Mouse (Mus musculus) lung, postnatal 4 days (tissue): Measurements from ENCODE around the gene Prdm12.

Source experiments
- DNase-seq, 2 experiments: peaks; one replicate each; pipeline ENCODE4 v3.0.0; 2021

The Prdm12 gene

DNA sequence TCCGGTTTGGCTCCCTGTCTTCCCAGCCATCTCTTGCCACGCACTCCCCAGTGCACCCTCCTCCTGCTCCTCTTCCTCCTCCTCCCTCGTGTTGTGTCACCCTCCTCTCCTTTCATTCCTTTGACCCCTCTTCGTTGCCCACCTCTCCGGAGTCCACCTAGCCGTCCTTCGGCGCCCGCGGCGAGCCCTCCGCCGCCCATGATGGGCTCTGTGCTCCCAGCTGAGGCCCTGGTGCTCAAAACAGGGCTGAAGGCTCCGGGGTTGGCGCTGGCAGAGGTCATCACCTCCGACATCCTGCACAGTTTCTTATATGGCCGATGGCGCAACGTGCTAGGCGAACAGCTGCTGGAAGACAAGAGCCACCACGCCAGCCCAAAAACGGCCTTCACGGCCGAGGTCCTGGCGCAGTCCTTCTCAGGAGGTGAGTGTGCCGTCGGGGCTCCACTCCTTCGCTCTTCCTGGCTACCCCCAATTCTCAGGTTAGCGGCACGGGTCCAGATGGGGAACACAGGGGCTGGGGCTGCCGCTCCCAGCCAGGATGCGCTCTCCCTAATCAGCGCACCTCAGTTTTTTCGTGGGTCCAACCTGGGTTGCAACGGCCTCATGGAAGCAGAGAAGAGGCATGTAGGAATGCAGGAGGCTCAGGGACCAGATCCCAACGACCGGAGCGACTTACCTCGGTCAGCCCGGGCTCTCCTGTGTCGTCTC lies at the start of gene Prdm12:
Prdm12 (plus strand) TSS at position 137 of the 708 bp plus-strand sequence.
- no peak for DNase-seq

GRCm38 (mm10) chr2:31591799-31592484 lies 47.9 kb upstream of the Prdm12 start:
- no peak for DNase-seq

DNA sequence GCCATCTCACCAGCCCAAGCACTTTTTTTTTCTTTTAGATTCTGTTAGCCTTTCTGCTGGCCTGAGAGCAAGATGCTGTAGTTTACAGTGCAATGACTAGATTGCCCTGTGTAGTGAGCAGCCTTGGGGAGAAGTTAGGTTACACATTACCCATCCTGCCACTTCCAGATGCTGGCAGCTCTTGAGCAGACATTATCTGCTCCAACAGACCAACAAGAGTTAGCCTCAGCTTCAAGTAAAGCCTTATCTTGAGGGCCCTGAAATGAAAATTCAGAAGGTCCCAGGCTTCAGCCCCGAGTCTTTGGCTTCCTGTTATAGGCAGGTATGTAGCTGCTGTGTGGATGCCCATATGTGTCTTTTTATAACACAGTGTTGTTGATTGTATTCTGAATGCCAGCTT lies 32.3 kb upstream of the Prdm12 start:
- DNase-seq, result no peak

DNA sequence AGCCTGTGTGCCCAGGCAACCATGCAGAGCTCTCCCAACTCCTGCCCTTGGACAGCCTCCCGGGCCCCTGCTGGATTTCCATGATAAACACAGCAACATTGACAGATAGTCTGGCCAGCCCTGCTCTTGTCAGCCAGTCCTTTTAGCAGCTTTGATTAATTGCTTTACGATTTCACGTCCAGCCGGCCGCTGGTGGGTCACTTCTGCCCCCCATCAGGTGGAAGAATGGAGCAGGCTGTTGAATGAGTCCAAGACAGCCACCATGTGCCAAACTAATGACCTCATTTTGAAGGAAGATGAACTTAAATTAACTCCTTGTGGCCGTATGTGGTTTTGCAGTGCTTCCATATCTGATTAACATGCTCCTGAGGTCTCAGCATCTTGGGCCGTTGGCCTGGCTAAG lies 30.0 kb upstream of the Prdm12 start:
- no peak for DNase-seq

DNA sequence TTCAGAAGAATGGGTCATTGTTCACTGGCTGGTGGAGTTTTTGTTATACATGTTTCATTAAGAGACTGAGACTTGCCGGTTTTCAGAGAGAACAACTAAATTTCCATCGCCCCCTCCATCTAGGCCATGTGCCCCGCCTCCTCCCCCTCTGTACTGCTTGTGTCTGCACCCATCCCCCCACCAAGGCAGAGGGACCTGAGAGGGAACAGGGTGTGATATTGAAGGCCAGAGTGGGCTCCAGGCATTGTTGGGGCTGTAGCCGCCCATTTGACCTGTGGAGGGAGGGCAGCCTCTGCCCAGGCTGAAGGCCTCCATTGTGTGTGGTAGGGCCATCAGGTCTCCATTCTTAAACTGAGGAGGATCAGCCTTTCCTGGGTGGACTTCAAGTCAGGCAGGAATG lies 28.9 kb upstream of the Prdm12 start:
- no peak for DNase-seq

DNA sequence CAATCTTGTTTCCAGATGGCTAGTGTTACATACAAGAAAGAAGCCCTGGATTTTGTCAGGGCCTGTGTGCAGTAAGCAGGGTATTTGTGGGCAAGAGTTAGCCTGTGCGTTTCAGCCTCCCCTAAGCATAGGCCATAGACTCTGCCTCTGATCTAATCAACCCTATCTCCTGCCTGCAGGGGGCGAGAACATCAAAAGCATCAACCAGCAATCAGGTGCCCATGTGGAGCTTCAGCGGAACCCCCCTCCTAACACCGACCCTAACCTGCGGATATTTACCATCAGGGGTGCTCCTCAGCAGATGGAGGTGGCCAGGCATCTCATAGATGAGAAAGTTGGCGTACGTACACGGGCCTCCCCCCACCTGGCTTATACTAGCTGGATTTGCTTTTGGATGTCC lies 28.4 kb upstream of the Prdm12 start:
- no peak for DNase-seq

- DNase-seq, result no peak
These were observed 27.2 kb upstream of the Prdm12 start for GRCm38 (mm10) chr2:31612627-31613026.

GRCm38 (mm10) chr2:31613781-31614180 lies 26.1 kb upstream of the Prdm12 start:
- DNase-seq, result no peak

DNA sequence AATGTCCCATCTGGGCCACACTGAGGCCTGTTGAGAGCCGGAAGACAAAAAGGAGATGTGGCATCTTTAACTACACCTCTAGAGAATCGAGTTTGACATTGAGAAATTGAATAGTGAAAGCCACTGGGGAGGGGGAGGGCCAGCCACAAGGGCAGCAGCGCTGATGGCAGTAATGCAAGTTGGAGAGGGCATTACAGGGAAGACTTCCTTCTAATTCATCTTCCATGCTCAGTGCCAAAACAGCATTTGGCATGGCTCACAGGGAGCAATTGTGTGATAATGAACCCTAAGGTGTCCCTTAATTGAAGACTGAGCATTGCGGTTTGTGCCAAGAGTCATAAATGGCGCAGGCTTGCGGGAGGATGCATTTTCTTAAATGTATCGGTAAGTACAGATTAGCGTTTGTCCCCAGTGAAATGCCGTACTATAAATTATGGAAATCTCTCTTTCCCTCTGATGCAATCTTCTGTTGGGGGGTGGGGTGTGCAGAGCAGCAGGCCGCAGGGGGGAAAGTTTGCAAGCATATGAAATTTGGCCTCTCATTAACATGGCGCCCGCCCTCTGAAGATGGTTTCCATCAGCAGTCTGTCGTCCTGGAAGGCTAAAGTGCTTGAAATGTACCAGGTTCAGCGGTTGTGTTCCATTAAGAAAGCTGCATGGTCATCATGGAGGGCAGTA lies 21.2 kb upstream of the Prdm12 start:
- no peak for DNase-seq

GRCm38 (mm10) chr2:31619208-31619607 lies 20.6 kb upstream of the Prdm12 start:
- DNase-seq, result no peak

DNA sequence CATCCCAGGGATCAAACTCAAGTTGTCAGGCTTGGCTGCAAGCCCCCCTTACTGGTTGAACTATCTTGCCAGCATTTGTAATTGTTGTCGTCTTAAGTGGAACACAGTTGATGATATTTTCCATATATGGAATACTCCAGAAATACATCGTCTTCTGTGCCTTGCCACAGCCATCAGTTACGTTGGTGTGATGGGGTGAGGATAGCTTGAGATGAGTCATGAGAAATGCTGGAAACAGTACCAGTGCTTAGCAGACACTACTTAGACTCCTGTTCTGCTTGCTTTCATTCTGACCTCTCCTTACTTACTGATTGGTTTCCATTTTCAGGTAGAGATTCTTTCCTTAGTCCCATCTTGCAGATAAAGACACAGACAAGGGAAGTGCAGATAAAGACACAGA lies 6.3 kb upstream of the Prdm12 start:
- DNase-seq, result no peak

DNA sequence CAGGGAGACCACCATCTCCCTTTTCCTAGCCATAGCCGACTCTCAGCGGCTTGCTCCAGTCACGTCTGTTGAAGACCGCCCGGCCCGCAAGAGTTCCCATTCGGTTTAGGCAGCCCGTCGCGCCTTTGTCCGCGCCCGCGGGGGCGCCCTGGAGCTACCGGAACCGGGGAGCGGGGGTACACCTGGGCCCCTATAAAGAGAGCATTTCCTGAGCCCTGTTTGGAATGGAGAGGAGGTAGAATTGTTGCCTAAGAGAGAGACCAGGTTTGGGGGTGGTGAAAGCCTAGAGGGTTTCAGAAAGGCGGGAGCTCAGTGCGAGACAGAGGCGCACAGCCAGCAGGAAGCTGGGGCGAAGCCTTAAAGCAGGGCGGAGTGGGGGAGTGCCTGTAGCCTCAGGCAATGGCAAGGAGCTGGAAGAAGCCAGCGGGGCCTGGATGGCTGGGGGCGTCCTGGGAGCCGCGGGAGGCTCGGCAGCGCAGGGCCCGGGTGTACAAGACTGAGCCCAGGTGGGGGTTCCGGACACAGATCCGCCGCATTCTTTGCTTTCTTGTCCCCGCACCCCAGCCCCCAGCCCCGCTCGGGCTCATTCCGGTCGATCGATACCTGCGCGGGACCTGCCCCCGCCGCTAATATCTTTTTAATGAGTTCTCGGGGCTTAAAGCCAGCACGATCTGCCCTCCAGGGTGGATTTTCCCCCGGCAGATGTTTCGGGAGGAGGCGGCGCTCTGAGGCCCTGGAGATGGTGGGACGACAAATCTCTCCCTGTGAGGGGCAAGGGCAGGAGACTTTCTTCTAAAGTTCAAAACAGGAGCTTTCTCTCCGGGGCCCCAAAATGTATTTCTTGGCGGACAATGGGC lies 4.3 kb upstream of the Prdm12 start:
- DNase-seq, result no peak

GRCm38 (mm10) chr2:31636138-31636741 lies 3.6 kb upstream of the Prdm12 start:
- no peak for DNase-seq

- DNase-seq, result no peak
These were observed 3.1 kb upstream of the Prdm12 start for GRCm38 (mm10) chr2:31636742-31637141.

DNA sequence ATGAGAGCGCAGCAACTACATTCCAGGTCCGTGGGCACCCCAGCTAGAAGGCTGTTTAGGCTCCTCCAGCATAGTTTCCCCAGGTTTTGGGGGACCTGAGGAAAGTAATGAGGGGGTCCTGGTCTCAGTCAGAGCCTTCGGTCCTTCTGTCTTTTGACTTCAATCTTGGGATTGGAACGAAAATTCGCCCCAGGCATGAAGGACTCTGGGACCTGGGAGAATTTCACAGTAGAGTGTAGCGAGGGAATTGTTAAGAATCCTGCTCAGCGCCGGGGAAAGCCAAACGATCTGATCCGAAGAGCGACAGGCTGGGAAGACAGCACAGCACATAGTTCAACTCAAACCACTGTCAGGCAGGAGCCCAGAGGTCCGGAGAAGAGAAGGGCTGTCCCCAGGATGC lies 2.5 kb upstream of the Prdm12 start:
- DNase-seq, result no peak

- peak; percentile 52 to 57 for DNase-seq
These were observed 2.0 kb upstream of the Prdm12 start for GRCm38 (mm10) chr2:31637807-31638206.

GRCm38 (mm10) chr2:31638581-31639465 lies 1.0 kb upstream of the Prdm12 start:
- no peak for DNase-seq

DNA sequence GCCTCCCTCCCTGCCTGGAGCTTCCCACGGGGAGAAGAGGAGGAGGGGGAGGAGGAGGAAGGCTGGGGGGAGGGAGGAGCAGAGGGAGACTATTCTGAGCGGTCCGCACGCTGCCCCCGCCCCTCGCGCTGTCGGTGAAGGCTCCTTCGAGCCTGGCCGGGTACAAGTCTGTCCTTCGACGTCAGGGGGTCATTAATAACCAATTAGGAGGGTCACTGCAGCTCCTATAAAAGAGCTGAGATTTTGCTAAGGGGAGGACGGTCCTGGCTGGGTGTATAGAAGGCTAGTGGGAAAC lies 424 bp upstream of the Prdm12 start:
- no peak for DNase-seq

DNA sequence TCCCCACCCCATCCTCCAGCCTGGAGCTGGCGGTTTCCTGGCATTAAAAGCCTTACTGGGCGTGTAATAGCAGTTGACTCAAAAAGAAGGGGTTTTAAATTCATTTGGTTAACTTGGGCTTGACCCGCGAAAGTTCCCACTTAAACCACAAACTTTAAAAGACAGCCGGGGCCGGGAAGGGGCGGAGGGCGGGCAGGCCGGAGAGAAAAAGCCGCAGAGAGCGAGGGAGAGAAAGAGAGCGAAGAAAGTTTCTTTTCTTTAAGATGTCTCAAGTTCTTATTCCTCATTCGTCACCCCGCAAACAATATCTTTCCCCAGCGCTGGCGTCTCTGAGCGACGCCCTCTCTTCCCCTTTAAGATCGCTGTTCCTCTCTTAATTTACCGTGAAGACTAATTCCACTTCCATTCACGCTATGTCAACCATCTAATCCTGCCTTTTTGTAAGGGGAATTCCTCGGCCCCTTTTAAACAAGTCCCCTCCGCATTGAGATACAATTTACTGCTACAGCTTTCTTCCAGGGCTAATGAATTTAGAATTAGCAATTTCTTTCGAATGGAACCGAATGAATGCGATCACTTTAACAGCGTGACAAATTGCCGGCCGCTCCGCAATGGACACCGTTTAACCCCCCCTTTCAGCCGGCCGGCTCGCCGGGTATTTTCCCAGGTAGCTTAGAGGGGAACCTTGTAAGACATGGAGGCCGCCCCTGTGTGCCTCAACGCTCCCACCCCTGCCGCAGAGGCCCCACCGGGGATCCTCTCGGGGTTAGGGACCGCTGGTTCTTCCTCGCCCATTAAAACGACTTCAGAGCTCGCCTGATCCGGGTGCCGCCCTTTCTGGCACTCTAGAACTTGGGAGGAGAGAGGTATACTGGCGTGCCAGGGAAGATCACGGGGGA lies 1.0 kb downstream of the Prdm12 start:
- no peak for DNase-seq

DNA sequence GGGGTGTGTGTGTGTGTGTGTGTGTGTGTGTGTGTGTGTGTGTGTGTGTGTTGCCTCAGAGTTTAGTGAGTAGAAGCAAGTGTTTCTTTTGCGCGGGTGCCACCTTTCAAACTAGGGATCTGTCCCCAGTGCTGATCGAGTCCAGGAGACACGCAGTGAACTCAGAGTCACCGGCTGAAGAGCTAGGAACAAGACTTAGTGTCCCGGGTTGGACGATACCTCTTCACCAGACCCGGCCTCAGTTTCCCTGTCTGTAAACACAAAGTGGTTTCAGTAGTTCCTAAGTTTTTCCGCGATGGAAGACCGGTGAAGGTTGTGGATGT lies 1.6 kb downstream of the Prdm12 start:
- no peak for DNase-seq

DNA sequence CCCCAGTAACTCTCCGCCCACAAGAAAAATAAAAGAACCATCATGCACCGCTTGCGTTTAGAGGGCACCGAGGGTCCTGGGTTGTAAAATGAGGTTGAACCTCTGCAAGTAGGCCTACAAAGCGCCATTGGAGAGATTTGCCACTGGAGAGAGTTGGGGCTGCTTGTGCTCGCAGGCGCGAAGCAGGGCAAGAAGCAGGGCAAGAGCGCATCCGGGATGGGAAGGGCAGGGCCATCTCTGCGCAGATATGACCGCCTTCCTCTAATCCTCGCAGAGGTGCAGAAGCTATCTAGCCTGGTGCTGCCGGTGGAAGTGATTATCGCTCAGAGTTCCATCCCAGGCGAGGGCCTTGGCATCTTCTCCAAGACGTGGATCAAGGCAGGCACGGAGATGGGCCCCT lies 2.1 kb downstream of the Prdm12 start:
- DNase-seq, result no peak
